Mouse (Mus musculus) embryonic facial prominence, embryonic 11.5 days (tissue): ENCODE results near the gene Mblac2. TPM values are rescaled to one million over a fixed set of nuclear protein-coding genes. Genes with fewer than 3 reads are reported as not detected.

ENCODE experiments used
- ATAC-seq: fragments of 200-750 bp; cut with Nextera tagmentation; replicated peaks from 2 replicates; pipeline ENCODE4 v1.8.0; 2017; ENCODE audit warnings: low read depth; ENCODE audit not compliant: insufficient number of reproducible peaks, low FRiP score, low TSS enrichment
- DNase-seq: peaks from one replicate; pipeline ENCODE4 v3.0.0-alpha.2; 2015; ENCODE audit warnings: low spot score
- H3K27ac ChIP-seq: fragments of 300-500 bp; sonication (generic); replicated peaks from 2 replicates; pipeline ENCODE4 v1.5.1; 2014; ENCODE audit warnings: mild to moderate bottlenecking, low read depth, low read length, control low read depth
- H3K27me3 ChIP-seq: fragments of 300-500 bp; sonication (generic); 2 replicates; pipeline ENCODE4 v1.6.1; 2014; ENCODE audit warnings: mild to moderate bottlenecking, low read length, moderate library complexity, mixed read lengths; ENCODE audit not compliant: control insufficient read depth, insufficient read depth
- H3K36me3 ChIP-seq: fragments of 300-500 bp; sonication (generic); replicated peaks from 2 replicates; pipeline ENCODE4 v1.6.1; 2014; ENCODE audit warnings: low read depth, mild to moderate bottlenecking, low read length, moderate library complexity, mixed read lengths; ENCODE audit not compliant: control insufficient read depth, insufficient read depth
- H3K4me1 ChIP-seq: fragments of 300-500 bp; sonication (generic); 2 replicates; pipeline ENCODE4 v1.6.1; 2014; ENCODE audit warnings: low read length, mixed read lengths; ENCODE audit not compliant: control insufficient read depth, insufficient read depth
- H3K4me2 ChIP-seq: fragments of 300-500 bp; sonication (generic); 2 replicates; pipeline ENCODE4 v1.6.1; 2014; ENCODE audit warnings: low read depth, mild to moderate bottlenecking, control low read depth, low read length, moderate library complexity
- H3K4me3 ChIP-seq: fragments of 300-500 bp; sonication (generic); 2 replicates; pipeline ENCODE4 v1.5.1; 2014; ENCODE audit warnings: low read depth, low read length, control low read depth
- H3K9ac ChIP-seq: fragments of 300-500 bp; sonication (generic); replicated peaks from 2 replicates; pipeline ENCODE4 v1.6.1; 2014; ENCODE audit warnings: mild to moderate bottlenecking, control low read depth, low read length
- H3K9me3 ChIP-seq: fragments of 300-500 bp; sonication (generic); replicated peaks from 2 replicates; pipeline ENCODE4 v1.6.1; 2016; ENCODE audit warnings: mild to moderate bottlenecking, low read length, inconsistent platforms, mixed read lengths; ENCODE audit not compliant: control insufficient read depth
- WGBS: fragments of 180-500 bp; shearing (Covaris S2); extraction: QIAGEN DNeasy Blood & Tissue Kit; methylation state at CpG from one replicate; pipeline ENCODE4 v1.1.7; 2014; 5-methylcytosine and 5-hydroxymethylcytosine counted together
- polyA plus RNA-seq: library from polyadenylated mRNA; unstranded; fragments of >200 nt; fragmentation: Nextera tagmentation; extraction: Ambion mirVana; gene quantifications from 2 replicates; pipeline ENCODE4 v1.2.1, GENCODE M21; 2014

Mblac2 gene
- polyA plus RNA-seq, 1 experiment from 2014 or later: 4.3 TPM

GRCm38 (mm10) chr13:81689587-81689986, 21.6 kb upstream of the Mblac2 start:
- no peak overlapping the region for H3K4me2 ChIP-seq
- DNase-seq (no peak), ATAC-seq (no peak)
- H3K9ac ChIP-seq: no peak overlapping the region
- H3K27ac ChIP-seq: no peak overlapping the region
- no peaks in the 10 kb centered on the region for H3K4me1 ChIP-seq
- no peaks in the 10 kb centered on the region for H3K36me3 ChIP-seq
- WGBS: 85% methylated on average over 3 of the region's 3 CpGs
- H3K4me3 ChIP-seq: no peak overlapping the region
- no peaks in the 10 kb centered on the region for H3K9me3 ChIP-seq
- no peaks in the 10 kb centered on the region for H3K27me3 ChIP-seq

GRCm38 (mm10) chr13:81690477-81690876, 20.7 kb upstream of the Mblac2 start:
- H3K27me3 ChIP-seq: no peaks in the 10 kb centered on the region
- no peak for DNase-seq

GRCm38 (mm10) chr13:81691606-81692005, 19.5 kb upstream of the Mblac2 start:
- no peak for ATAC-seq
- Histone ChIP-seq H3K27me3 (no peaks in the 10 kb centered on the region), H3K4me1 (no peaks in the 10 kb centered on the region), H3K36me3 (no peaks in the 10 kb centered on the region), H3K9ac (no peak overlapping the region), H3K27ac (no peak overlapping the region), H3K4me3 (no peak overlapping the region), H3K9me3 (no peaks in the 10 kb centered on the region), H3K4me2 (no peak overlapping the region)
- peak; percentile 6 for DNase-seq
- 62% methylated on average over 9 of the region's 9 CpGs for WGBS

More at GRCm38 (mm10) chr13:81690477-81690876, 20.7 kb upstream of the Mblac2 start:
- no peak for ATAC-seq
- Histone ChIP-seq H3K4me2 (no peak overlapping the region), H3K4me1 (no peaks in the 10 kb centered on the region), H3K4me3 (no peak overlapping the region), H3K9ac (no peak overlapping the region), H3K36me3 (no peaks in the 10 kb centered on the region), H3K27ac (no peak overlapping the region), H3K9me3 (no peaks in the 10 kb centered on the region)
- 82% methylated on average over 10 of the region's 10 CpGs for WGBS

- H3K4me1 ChIP-seq: no peaks in the 10 kb centered on the region
- no peaks in the 10 kb centered on the region for H3K27me3 ChIP-seq
- no peak overlapping the region for H3K9ac ChIP-seq
- no peak for ATAC-seq
- no peak overlapping the region for H3K27ac ChIP-seq
- H3K36me3 ChIP-seq: no peaks in the 10 kb centered on the region
- 96% methylated on average over 12 of the region's 12 CpGs for WGBS
- no peak for DNase-seq
- H3K4me3 ChIP-seq: no peak overlapping the region
- no peak overlapping the region for H3K4me2 ChIP-seq
- H3K9me3 ChIP-seq: no peaks in the 10 kb centered on the region
Observed at GRCm38 (mm10) chr13:81694446-81694845, 16.7 kb upstream of the Mblac2 start.

- no peak overlapping the region for H3K4me2 ChIP-seq
- no peak overlapping the region for H3K4me3 ChIP-seq
- no peaks in the 10 kb centered on the region for H3K36me3 ChIP-seq
- H3K4me1 ChIP-seq: no peaks in the 10 kb centered on the region
- no peak overlapping the region for H3K27ac ChIP-seq
- H3K9me3 ChIP-seq: no peaks in the 10 kb centered on the region
- DNase-seq: no peak
- no peak for ATAC-seq
- H3K27me3 ChIP-seq: no peaks in the 10 kb centered on the region
- no peak overlapping the region for H3K9ac ChIP-seq
- 86% methylated on average over 7 of the region's 7 CpGs for whole genome bisulfite sequencing
Observed at GRCm38 (mm10) chr13:81703148-81703547, 8.0 kb upstream of the Mblac2 start.

GRCm38 (mm10) chr13:81703621-81704020, 7.5 kb upstream of the Mblac2 start:
- Histone ChIP-seq H3K27ac (no peak overlapping the region), H3K4me2 (no peak overlapping the region), H3K27me3 (no peaks in the 10 kb centered on the region), H3K9me3 (no peaks in the 10 kb centered on the region), H3K9ac (no peak overlapping the region), H3K36me3 (no peaks in the 10 kb centered on the region), H3K4me3 (no peak overlapping the region), H3K4me1 (no peaks in the 10 kb centered on the region)
- DNase-seq (no peak), ATAC-seq (no peak)
- WGBS: 79% methylated on average over 9 of the region's 9 CpGs

GRCm38 (mm10) chr13:81706311-81706710, 4.8 kb upstream of the Mblac2 start:
- Histone ChIP-seq H3K36me3 (no peaks in the 10 kb centered on the region), H3K27me3 (no peaks in the 10 kb centered on the region), H3K9ac (no peak overlapping the region), H3K4me1 (no peaks in the 10 kb centered on the region), H3K27ac (no peak overlapping the region), H3K4me2 (no peak overlapping the region), H3K4me3 (no peak overlapping the region), H3K9me3 (no peaks in the 10 kb centered on the region)
- no peak for DNase-seq
- no peak for ATAC-seq
- 95% methylated on average over 5 of the region's 5 CpGs for WGBS

- Histone ChIP-seq H3K27me3 (no peaks in the 10 kb centered on the region), H3K36me3 (no peaks in the 10 kb centered on the region), H3K4me3 (peak overlapping the region; percentile 70), H3K4me2 (peak overlapping the region; percentile 98), H3K27ac (no peak overlapping the region), H3K9ac (no peak overlapping the region), H3K4me1 (no peaks in the 10 kb centered on the region), H3K9me3 (no peaks in the 10 kb centered on the region)
- WGBS: 42% methylated on average over 4 of the region's 4 CpGs
- DNase-seq: no peak
- ATAC-seq: no peak
Observed at GRCm38 (mm10) chr13:81709805-81710204, 1.3 kb upstream of the Mblac2 start.
